Comparison of ENCODE assay signal across 8 mouse cellular contexts in genomic region chr5:21644891-21645438, GRCm38 (mm10). TPM values are rescaled to one million over a fixed set of nuclear protein-coding genes. Genes with fewer than 3 reads are reported as not detected.
DNase-seq lines count a peak whose midpoint lies in the region; ATAC-seq and TF ChIP-seq lines count a peak whose summit lies in the region.

No protein-coding gene starts in this region.

- no peak overlapping the region for H3K9ac ChIP-seq in heart, embryonic 12.5 days
- H3K9ac ChIP-seq in heart, embryonic 16.5 days (ENCODE audit: low read length), result peak overlapping the region; percentile 29; the same call in 1 of the 2 replicates

- H3K27me3 ChIP-seq in heart, embryonic 12.5 days (replicated peaks), result no peaks in the 10 kb centered on the region
- H3K27me3 ChIP-seq in G1E (ENCODE audit: insufficient read depth, low read length), result peaks cover 24% of the 10 kb centered on the region
- 0 out of 2 replicates have a peak, but pooled peaks cover 2% of the 10 kb centered on the region for H3K27me3 ChIP-seq in heart, embryonic 16.5 days (ENCODE audit: control insufficient read depth, insufficient read depth, low read length)

- H3K4me1 ChIP-seq in heart, embryonic 12.5 days (replicated peaks), result peaks cover 13% of the 10 kb centered on the region
- H3K4me1 ChIP-seq in G1E (ENCODE audit: insufficient read depth, low read depth, low read length), result peaks cover 19% of the 10 kb centered on the region
- H3K4me1 ChIP-seq in heart, embryonic 16.5 days (ENCODE audit: control insufficient read depth, insufficient read depth, low read length), result peaks cover 15% of the 10 kb centered on the region

- H3K4me2 ChIP-seq in heart, embryonic 12.5 days, result peak overlapping the region; percentile 92
- peak overlapping the region; percentile 80 for H3K4me2 ChIP-seq in heart, embryonic 16.5 days (ENCODE audit: low read depth, low read length)

- H3K27ac ChIP-seq in heart, embryonic 12.5 days (ENCODE audit: poor library complexity, severe bottlenecking), result no peak overlapping the region
- peak overlapping the region; percentile 21; the same call in 1 of the 2 replicates for H3K27ac ChIP-seq in heart, embryonic 16.5 days (ENCODE audit: low read length)

- H3K9me3 ChIP-seq in heart, embryonic 12.5 days (replicated peaks), result no peaks in the 10 kb centered on the region
- no peaks in the 10 kb centered on the region for H3K9me3 ChIP-seq in G1E (replicated peaks)
- no peaks in the 10 kb centered on the region for H3K9me3 ChIP-seq in heart, embryonic 16.5 days (replicated peaks; ENCODE audit: control insufficient read depth, low read length)

- intact Hi-C loops in heart, postnatal 36 days (cut with DNase I), result loop anchor here (2.0 kb wide), 1 partner anchor 56 kb away; the partner anchor contains the start of gene Napepld

- TF ChIP-seq CTCF in G1E (IDR thresholded peaks at IDR 0.05; ENCODE audit: low read depth, low read length), result no peak

- ATAC-seq in heart, embryonic 12.5 days (ENCODE audit: insufficient number of reproducible peaks, low FRiP score), result 0 out of 2 replicates have a peak, but pooled peaks have one; percentile 6
- no peak for ATAC-seq in G1E (ENCODE audit: extremely low read depth, insufficient number of reproducible peaks, low FRiP score, poor library complexity, severe bottlenecking)
- no peak for ATAC-seq in heart, embryonic 16.5 days (replicated peaks; ENCODE audit: extremely low read depth, insufficient read depth, low FRiP score)
- ATAC-seq in megakaryocyte, adult 5-6 weeks (ENCODE audit: poor library complexity, severe bottlenecking), result 0 out of 2 replicates have a peak, but pooled peaks have one; percentile 2

- 15% methylated on average over 14 of the region's 14 CpGs for WGBS in heart, embryonic 12.5 days
- 11% methylated on average over 14 of the region's 14 CpGs for WGBS in heart, embryonic 16.5 days

- peak overlapping the region; percentile 74 for H3K4me3 ChIP-seq in heart, embryonic 12.5 days
- peak overlapping the region; percentile 87 for H3K4me3 ChIP-seq in G1E (ENCODE audit: low read depth, low read length)
- peak overlapping the region; percentile 91 for H3K4me3 ChIP-seq in heart, embryonic 16.5 days (ENCODE audit: low read length)

- H3K36me3 ChIP-seq in heart, embryonic 12.5 days, result peaks cover 19% of the 10 kb centered on the region
- peaks cover 24% of the 10 kb centered on the region for H3K36me3 ChIP-seq in G1E (replicated peaks)
- H3K36me3 ChIP-seq in heart, embryonic 16.5 days (ENCODE audit: control insufficient read depth, insufficient read depth), result peaks cover 17% of the 10 kb centered on the region

- no peak for DNase-seq in heart, postnatal 36 days
- DNase-seq in G1E (ENCODE audit: low spot score), result no peak
- DNase-seq in retina, embryonic 14.5 days (ENCODE audit: low spot score), result no peak
- DNase-seq in T-cell, adult 2 months (ENCODE audit: low spot score), result no peak
- no peak for DNase-seq in right cerebral cortex, postnatal 10 days (ENCODE audit: low spot score in 2 of 2)

RNA-seq across cellular contexts. Expression of gene Fbxl13, which starts 0.5 kb away (rescaled TPM):
- 0.10 and 0.19 TPM in 2 replicates for polyA plus RNA-seq in heart, embryonic 12.5 days (2016; fragmentation: Nextera tagmentation; extraction: Ambion mirVana)
- total RNA-seq in heart, postnatal 36 days (2021), result not detected
- not detected in 2 replicates for total RNA-seq in G1E (2014; fragmentation: Nextera tagmentation)
- 0.11 TPM in 1 of 2 replicates, not detected in the other for total RNA-seq in G1E (2017)
- polyA plus RNA-seq in G1E (2012), result not detected in 2 replicates
- polyA plus RNA-seq in heart, embryonic 16.5 days (2015; fragmentation: Nextera tagmentation; extraction: Ambion mirVana), result 0.27 and 0.30 TPM in 2 replicates
- total RNA-seq in megakaryocyte, adult 5-6 weeks (2015), result 0.23 TPM in 1 of 2 replicates, not detected in the other
- total RNA-seq in megakaryocyte, adult 5-6 weeks (2017), result not detected in 2 replicates

RNA-seq across cellular contexts. Expression of gene Armc10, which starts 0.6 kb away (rescaled TPM):
- polyA plus RNA-seq in heart, embryonic 12.5 days (2016; fragmentation: Nextera tagmentation; extraction: Ambion mirVana), result 21.7 and 22.9 TPM in 2 replicates
- total RNA-seq in heart, postnatal 36 days (2021), result 1 to 10 TPM; 8.1 to 9.5 TPM
- 32.5 and 51.2 TPM in 2 replicates for total RNA-seq in G1E (2014; fragmentation: Nextera tagmentation)
- total RNA-seq in G1E (2017), result 54.9 and 61.5 TPM in 2 replicates
- polyA plus RNA-seq in G1E (2012), result 34.1 and 42.2 TPM in 2 replicates
- polyA plus RNA-seq in heart, embryonic 16.5 days (2015; fragmentation: Nextera tagmentation; extraction: Ambion mirVana), result 19.2 and 20.0 TPM in 2 replicates
- total RNA-seq in megakaryocyte, adult 5-6 weeks (2015), result 27.5 and 33.1 TPM in 2 replicates
- 27.0 and 30.3 TPM in 2 replicates for total RNA-seq in megakaryocyte, adult 5-6 weeks (2017)

RNA-seq across cellular contexts. Expression of gene Napepld, which starts 56.2 kb away (rescaled TPM):
- polyA plus RNA-seq in heart, embryonic 12.5 days (2016; fragmentation: Nextera tagmentation; extraction: Ambion mirVana), result 5.4 and 6.9 TPM in 2 replicates
- 1 to 10 TPM; 4.3 to 5.4 TPM for total RNA-seq in heart, postnatal 36 days (2021)
- total RNA-seq in G1E (2014; fragmentation: Nextera tagmentation), result 16.1 and 17.2 TPM in 2 replicates
- 3.5 and 3.6 TPM in 2 replicates for total RNA-seq in G1E (2017)
- polyA plus RNA-seq in G1E (2012), result 1.1 and 1.4 TPM in 2 replicates
- polyA plus RNA-seq in heart, embryonic 16.5 days (2015; fragmentation: Nextera tagmentation; extraction: Ambion mirVana), result 5.6 and 6.3 TPM in 2 replicates
- 1.7 and 2.1 TPM in 2 replicates for total RNA-seq in megakaryocyte, adult 5-6 weeks (2015)
- 0.62 and 1.2 TPM in 2 replicates for total RNA-seq in megakaryocyte, adult 5-6 weeks (2017)

Comparison
In these comparisons a context has a peak if more than half of its experiments do, and no peak if none do; other contexts are left out.
1. ATAC-seq: peak in heart, embryonic 12.5 days (single experiment) and megakaryocyte, adult 5-6 weeks (single experiment); none in G1E (single experiment) and heart, embryonic 16.5 days (single experiment).
2. Peak in every context shown above with its lines, with median percentiles within 50 percentile points of each other: H3K4me3 ChIP-seq.